Mouse (Mus musculus) T-helper 2 cell (primary cell): ENCODE measurements at regions not wholly inside any gene's neighbourhood (a gene's known extent, or its start where the extent isn't known, plus 50 kb on each side); places are given as distances from the start of the nearest gene placed in this dataset.

ENCODE experiments used
- in situ Hi-C: fragments of 300-600 bp; cut with MboI, MseI; formaldehyde crosslinking; loops from one replicate; pipeline ENCODE4 v1.15.1; 2025; ENCODE audit warnings: high pct_unique_total_duplicates

- in situ Hi-C loops, result no loop called here
Measured at GRCm38 (mm10) chr3:41182036-41182899, 99.4 kb upstream of the Pgrmc2 start.

GRCm38 (mm10) chr3:41181438-41181837 is 98.6 kb upstream of the Pgrmc2 start:
- in situ Hi-C loops, result no loop called here

- in situ Hi-C loops, result no loop called here
Measured at GRCm38 (mm10) chr3:41180911-41181310, 98.1 kb upstream of the Pgrmc2 start.

- in situ Hi-C loops, result no loop called here
Measured at GRCm38 (mm10) chr3:41179037-41179880, 96.4 kb upstream of the Pgrmc2 start.

GRCm38 (mm10) chr3:41177124-41177523 is 94.3 kb upstream of the Pgrmc2 start:
- in situ Hi-C loops, result no loop called here

GRCm38 (mm10) chr3:41175356-41175755 is 92.5 kb upstream of the Pgrmc2 start:
- in situ Hi-C loops, result no loop called here

GRCm38 (mm10) chr3:41173561-41173960 is 90.7 kb upstream of the Pgrmc2 start:
- in situ Hi-C loops, result no loop called here

- in situ Hi-C loops, result no loop called here
Measured at GRCm38 (mm10) chr3:41172306-41173215, 89.7 kb upstream of the Pgrmc2 start.

- in situ Hi-C loops, result no loop called here
Measured at GRCm38 (mm10) chr3:41171772-41172171, 88.9 kb upstream of the Pgrmc2 start.

- in situ Hi-C loops, result no loop called here
Measured at GRCm38 (mm10) chr3:41171310-41171709, 88.5 kb upstream of the Pgrmc2 start.

GRCm38 (mm10) chr3:41170566-41170965 is 87.7 kb upstream of the Pgrmc2 start:
- in situ Hi-C loops, result no loop called here

- in situ Hi-C loops, result loop anchor here (10.0 kb wide), 1 partner anchor 125 kb away; no protein-coding TSS in a partner anchor
Measured at GRCm38 (mm10) chr3:41169430-41169829, 86.6 kb upstream of the Pgrmc2 start.

- in situ Hi-C loops, result loop anchor here (10.0 kb wide), 1 partner anchor 124 kb away; no protein-coding TSS in a partner anchor
Measured at GRCm38 (mm10) chr3:41168181-41168967, 85.5 kb upstream of the Pgrmc2 start.

- in situ Hi-C loops, result loop anchor here (10.0 kb wide), 1 partner anchor 123 kb away; no protein-coding TSS in a partner anchor
Measured at GRCm38 (mm10) chr3:41167476-41167875, 84.6 kb upstream of the Pgrmc2 start.

- in situ Hi-C loops, result loop anchor here (10.0 kb wide), 1 partner anchor 120 kb away; no protein-coding TSS in a partner anchor
Measured at GRCm38 (mm10) chr3:41164736-41165135, 81.9 kb upstream of the Pgrmc2 start.

- in situ Hi-C loops, result loop anchor here (10.0 kb wide), 1 partner anchor 119 kb away; no protein-coding TSS in a partner anchor
Measured at GRCm38 (mm10) chr3:41163767-41164166, 80.9 kb upstream of the Pgrmc2 start.

- in situ Hi-C loops, result loop anchor here (10.0 kb wide), 1 partner anchor 118 kb away; no protein-coding TSS in a partner anchor
Measured at GRCm38 (mm10) chr3:41162514-41162913, 79.7 kb upstream of the Pgrmc2 start.

GRCm38 (mm10) chr3:41160648-41161047 is 77.8 kb upstream of the Pgrmc2 start:
- in situ Hi-C loops, result loop anchor here (10.0 kb wide), 1 partner anchor 116 kb away; no protein-coding TSS in a partner anchor

GRCm38 (mm10) chr3:41158314-41158973 is 75.6 kb upstream of the Pgrmc2 start:
- in situ Hi-C loops, result no loop called here

- in situ Hi-C loops, result no loop called here
Measured at GRCm38 (mm10) chr3:41157428-41157827, 74.6 kb upstream of the Pgrmc2 start.
